Mouse (Mus musculus) liver, adult 2 months (tissue): Measurements from ENCODE around the gene Atxn1l. TPM values are rescaled to one million over a fixed set of nuclear protein-coding genes. Genes with fewer than 3 reads are reported as not detected.

Experiments used
- DNase-seq: peaks from one replicate; pipeline ENCODE4 v3.0.0-alpha.2; 2011; ENCODE audit warnings: low read depth, low spot score; ENCODE audit errors: extremely low read depth
- H3K27ac ChIP-seq: fragments of 200-500 bp; replicated peaks from 2 replicates; pipeline ENCODE4 v1.5.1; 2012; ENCODE audit warnings: low read depth, mild to moderate bottlenecking, control low read depth, inconsistent platforms, low read length; ENCODE audit not compliant: insufficient read depth
- H3K27me3 ChIP-seq: fragments of 200-500 bp; 2 replicates; pipeline ENCODE4 v1.6.1; 2012; ENCODE audit warnings: mild to moderate bottlenecking, moderate library complexity, low read length, inconsistent platforms; ENCODE audit not compliant: control insufficient read depth, insufficient read depth
- H3K36me3 ChIP-seq: fragments of 200-500 bp; 2 replicates; pipeline ENCODE4 v1.6.1; 2012; ENCODE audit warnings: low read length, inconsistent platforms; ENCODE audit not compliant: control insufficient read depth, insufficient read depth
- H3K4me1 ChIP-seq: fragments of 200-500 bp; 2 replicates; pipeline ENCODE4 v1.6.1; 2011; ENCODE audit warnings: low read length; ENCODE audit not compliant: control insufficient read depth, insufficient read depth
- H3K4me3 ChIP-seq: fragments of 200-500 bp; 2 replicates; pipeline ENCODE4 v1.5.1; 2011; ENCODE audit warnings: low read depth, mild to moderate bottlenecking, control low read depth, low read length, moderate library complexity; ENCODE audit not compliant: insufficient read depth
- H3K79me2 ChIP-seq: fragments of 200-500 bp; 2 replicates; pipeline ENCODE4 v1.6.1; 2012; ENCODE audit warnings: inconsistent platforms, mild to moderate bottlenecking, low read length, moderate library complexity; ENCODE audit not compliant: control insufficient read depth, insufficient read depth
- H3K9ac ChIP-seq: fragments of 200-500 bp; 2 replicates; pipeline ENCODE4 v1.6.1; 2012; ENCODE audit warnings: low read depth, mild to moderate bottlenecking, control low read depth, inconsistent platforms, low read length
- CTCF ChIP-seq: fragments of 200-500 bp; IDR thresholded peaks from 2 replicates; pipeline ENCODE4 v1.5.1; 2011; ENCODE audit warnings: low read depth, low read length, control low read depth
- POLR2A ChIP-seq: fragments of 200-500 bp; IDR thresholded peaks from 2 replicates; pipeline ENCODE4 v1.6.1; 2011; ENCODE audit warnings: low read length, control low read depth; ENCODE audit not compliant: insufficient read depth; ENCODE audit errors: extremely low read depth
- WGBS: fragments of 180-500 bp; shearing (Covaris S2); methylation state at CpG from one replicate; pipeline ENCODE4 v1.1.7; 2018; 5-methylcytosine and 5-hydroxymethylcytosine counted together
- polyA plus RNA-seq: library from polyadenylated mRNA; depleted of rRNA; stranded (reverse); fragments of >200 nt; gene quantifications from 2 replicates; pipeline ENCODE4 v1.2.3, GENCODE M21; 2012; rRNA removed
- total RNA-seq: library from RNA; depleted of rRNA; stranded (reverse); fragments of >200 nt; gene quantifications from 2 replicates; pipeline ENCODE4 v1.2.3, GENCODE M21; 2014; rRNA removed

Gene Atxn1l
- total and polyA plus RNA-seq, 2 experiments, result 6.2 to 6.3 TPM

DNA sequence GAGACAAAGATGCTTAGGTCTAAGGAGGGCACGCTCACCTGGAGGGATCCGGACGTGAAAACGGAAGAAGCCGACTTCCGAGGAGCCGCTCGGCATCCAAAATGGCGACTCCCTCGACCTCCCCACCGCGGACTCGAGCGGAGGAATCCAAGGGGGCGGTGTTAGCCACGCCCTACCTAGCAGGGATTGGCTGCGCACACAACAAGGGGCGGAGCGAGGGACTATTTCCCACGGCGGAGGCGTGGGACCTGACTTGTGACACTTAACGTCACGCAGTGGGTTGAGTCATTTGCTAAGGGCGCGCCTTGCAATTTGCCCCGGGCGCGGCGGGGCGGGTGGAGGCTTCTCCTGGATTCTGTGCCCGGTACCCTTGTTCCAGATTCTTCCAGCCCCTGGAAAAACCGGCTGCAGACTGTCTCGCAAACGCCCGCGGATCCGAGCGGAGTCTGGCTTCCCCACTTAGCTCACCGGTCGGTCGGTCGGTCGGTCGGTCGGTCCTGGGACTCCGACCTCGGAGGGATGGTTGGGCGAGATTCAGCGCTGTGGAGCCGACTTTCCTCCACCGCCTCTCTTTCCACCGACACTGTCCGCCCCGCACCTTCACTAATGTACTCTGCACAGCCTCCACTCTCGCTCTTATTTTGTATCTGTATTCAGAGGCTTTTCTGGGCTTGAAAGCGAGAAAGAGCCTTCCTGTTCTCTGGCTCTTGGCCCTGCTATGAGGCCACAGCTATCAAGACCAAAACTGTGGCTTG, 44.2 kb downstream of the Atxn1l start, which contains the start of gene Ist1:
Gene Ist1 (minus strand): TSS at position 115 of the 755 bp plus-strand sequence.
- H3K36me3 ChIP-seq, result no peaks in the 10 kb centered on the region
- H3K9ac ChIP-seq, result peak within 1 kb of the TSS; percentile 85
- H3K27me3 ChIP-seq, result no peaks in the 10 kb centered on the region
- TF ChIP-seq POLR2A, result peak; percentile 82
- TF ChIP-seq CTCF, result no peak
- H3K79me2 ChIP-seq, result peaks cover 22% of the 10 kb centered on the region
- peak; percentile 93 for DNase-seq
- H3K4me1 ChIP-seq, result peaks cover 13% of the 10 kb centered on the region
- under 1% methylated on average over 57 of the region's 57 CpGs for WGBS
- H3K4me3 ChIP-seq, result peak within 1 kb of the TSS; percentile 82
- H3K27ac ChIP-seq, result peak within 1 kb of the TSS; percentile 76

- Histone ChIP-seq H3K4me1 (peaks cover 13% of the 10 kb centered on the region), H3K79me2 (peaks cover 27% of the 10 kb centered on the region), H3K27ac (peak overlapping the region; percentile 76), H3K27me3 (no peaks in the 10 kb centered on the region), H3K36me3 (no peaks in the 10 kb centered on the region), H3K4me3 (peak overlapping the region; percentile 82), H3K9ac (peak overlapping the region; percentile 85)
- WGBS, result under 1% methylated on average over 38 of the region's 38 CpGs
- TF ChIP-seq POLR2A (0 out of 2 replicates have a peak, but pooled peaks have one; percentile 14), CTCF (no peak)
- DNase-seq, result peak; percentile 55
These were observed 44.9 kb downstream of the Atxn1l start for GRCm38 (mm10) chr8:109692443-109693145.

DNA sequence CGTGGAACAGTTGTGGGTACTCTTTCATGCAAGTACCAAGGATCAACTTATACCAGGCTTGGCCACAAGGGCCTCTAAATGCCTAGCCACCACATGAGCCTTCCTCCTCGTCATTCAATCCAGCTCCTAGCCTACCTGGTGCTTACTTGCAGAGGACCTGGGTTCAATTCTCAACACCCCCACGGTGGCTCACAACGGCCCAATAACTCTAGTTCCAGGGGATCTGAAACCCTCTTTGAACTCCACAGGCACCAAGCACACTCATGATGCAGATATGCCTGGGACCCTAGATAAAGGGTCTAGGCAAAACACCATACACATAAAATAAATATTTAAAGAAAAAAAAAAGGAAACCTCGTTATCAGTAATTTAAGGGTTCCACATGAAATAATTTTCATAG, 45.8 kb downstream of the Atxn1l start:
- WGBS, result 50% methylated on average over 5 of the region's 5 CpGs
- peaks cover 13% of the 10 kb centered on the region for H3K4me1 ChIP-seq
- TF ChIP-seq CTCF (0 out of 2 replicates have a peak, but pooled peaks have one; percentile 15), POLR2A (no peak)
- H3K27ac ChIP-seq, result no peak overlapping the region
- no peak overlapping the region for H3K4me3 ChIP-seq
- peaks cover 34% of the 10 kb centered on the region for H3K79me2 ChIP-seq
- H3K9ac ChIP-seq, result no peak overlapping the region
- DNase-seq, result no peak
- H3K27me3 ChIP-seq, result no peaks in the 10 kb centered on the region
- H3K36me3 ChIP-seq, result no peaks in the 10 kb centered on the region

GRCm38 (mm10) chr8:109687248-109687647, 50.3 kb downstream of the Atxn1l start:
- TF ChIP-seq CTCF (no peak), POLR2A (no peak)
- DNase-seq, result no peak
- Histone ChIP-seq H3K27me3 (no peaks in the 10 kb centered on the region), H3K9ac (no peak overlapping the region), H3K4me1 (peaks cover 17% of the 10 kb centered on the region), H3K4me3 (no peak overlapping the region), H3K27ac (no peak overlapping the region), H3K36me3 (peaks cover 4% of the 10 kb centered on the region; the same call in 1 of the 2 replicates), H3K79me2 (peaks cover 43% of the 10 kb centered on the region)
- 84% methylated on average over 5 of the region's 5 CpGs for WGBS

- TF ChIP-seq POLR2A (no peak), CTCF (no peak)
- H3K9ac ChIP-seq, result no peak overlapping the region
- H3K36me3 ChIP-seq, result peaks cover 43% of the 10 kb centered on the region
- 88% methylated on average over 5 of the region's 5 CpGs for WGBS
- H3K27ac ChIP-seq, result no peak overlapping the region
- H3K27me3 ChIP-seq, result no peaks in the 10 kb centered on the region
- H3K4me1 ChIP-seq, result peaks cover 7% of the 10 kb centered on the region; the same call in 1 of the 2 replicates
- H3K4me3 ChIP-seq, result no peak overlapping the region
- peaks cover 17% of the 10 kb centered on the region; the same call in 1 of the 2 replicates for H3K79me2 ChIP-seq
- peak; percentile 35 for DNase-seq
These were observed 55.4 kb downstream of the Atxn1l start for GRCm38 (mm10) chr8:109682120-109682519.

- H3K27ac ChIP-seq, result no peak overlapping the region
- peaks cover 13% of the 10 kb centered on the region; the same call in 1 of the 2 replicates for H3K79me2 ChIP-seq
- no peak for DNase-seq
- H3K4me3 ChIP-seq, result no peak overlapping the region
- no peak overlapping the region for H3K9ac ChIP-seq
- TF ChIP-seq CTCF, result no peak
- no peak for TF ChIP-seq POLR2A
- peaks cover 49% of the 10 kb centered on the region for H3K36me3 ChIP-seq
- peaks cover 7% of the 10 kb centered on the region; the same call in 1 of the 2 replicates for H3K4me1 ChIP-seq
- WGBS, result 65% methylated on average over 3 of the region's 3 CpGs
- H3K27me3 ChIP-seq, result no peaks in the 10 kb centered on the region
These were observed 56.0 kb downstream of the Atxn1l start for GRCm38 (mm10) chr8:109681535-109681934.

Other genes starting within 250 kb of the Atxn1l start
- not detected in 2 replicates for gene Pmfbp1, start 243.7 kb downstream of the Atxn1l start, total RNA-seq
- gene Pmfbp1, start 243.7 kb downstream of the Atxn1l start, polyA plus RNA-seq, result 0.02 TPM in 1 of 2 replicates, not detected in the other
- gene Dhx38, start 171.9 kb downstream of the Atxn1l start, total RNA-seq, result 6.9 and 8.7 TPM in 2 replicates
- gene Dhx38, start 171.9 kb downstream of the Atxn1l start, polyA plus RNA-seq, result 8.3 and 10.2 TPM in 2 replicates
- 9.7 and 9.9 TPM in 2 replicates for gene Txnl4b, start 171.8 kb downstream of the Atxn1l start, total RNA-seq
- 5.3 and 6.6 TPM in 2 replicates for gene Txnl4b, start 171.8 kb downstream of the Atxn1l start, polyA plus RNA-seq
- gene Hp, start 158.6 kb downstream of the Atxn1l start, total RNA-seq, result 2,096 and 2,327 TPM in 2 replicates
- 2,417 and 2,600 TPM in 2 replicates for gene Hp, start 158.6 kb downstream of the Atxn1l start, polyA plus RNA-seq
- 7.5 and 10.9 TPM in 2 replicates for gene Dhodh, start 129.1 kb downstream of the Atxn1l start, total RNA-seq
- gene Dhodh, start 129.1 kb downstream of the Atxn1l start, polyA plus RNA-seq, result 12.0 and 14.0 TPM in 2 replicates
- 0.07 TPM in 1 of 2 replicates, not detected in the other for gene Pkd1l3, start 123.2 kb downstream of the Atxn1l start, total RNA-seq
- gene Pkd1l3, start 123.2 kb downstream of the Atxn1l start, polyA plus RNA-seq, result not detected in 2 replicates
- gene Ist1, start 44.5 kb downstream of the Atxn1l start, total RNA-seq, result 31.8 and 31.9 TPM in 2 replicates
- gene Ist1, start 44.5 kb downstream of the Atxn1l start, polyA plus RNA-seq, result 24.6 and 26.1 TPM in 2 replicates
- gene Zfp821, start 32.2 kb downstream of the Atxn1l start, total RNA-seq, result 1.7 and 1.8 TPM in 2 replicates
- gene Zfp821, start 32.2 kb downstream of the Atxn1l start, polyA plus RNA-seq, result 0.73 and 0.97 TPM in 2 replicates
- 54.8 and 57.8 TPM in 2 replicates for gene Ap1g1, start 40.8 kb upstream of the Atxn1l start, total RNA-seq
- 28.0 and 28.2 TPM in 2 replicates for gene Ap1g1, start 40.8 kb upstream of the Atxn1l start, polyA plus RNA-seq
- 0.92 and 1.3 TPM in 2 replicates for gene Phlpp2, start 130.8 kb upstream of the Atxn1l start, total RNA-seq
- 0.76 and 1.2 TPM in 2 replicates for gene Phlpp2, start 130.8 kb upstream of the Atxn1l start, polyA plus RNA-seq
- 0.37 and 0.81 TPM in 2 replicates for gene Marveld3, start 224.5 kb upstream of the Atxn1l start, total RNA-seq
- 0.23 and 0.70 TPM in 2 replicates for gene Marveld3, start 224.5 kb upstream of the Atxn1l start, polyA plus RNA-seq